Mouse (Mus musculus) heart, embryonic 12.5 days (tissue): Measurements from ENCODE around the gene Gm3854. TPM values are rescaled to one million over a fixed set of nuclear protein-coding genes. Genes with fewer than 3 reads are reported as not detected.
"Not testable (repeated sequence)": the region's sequence is repeated elsewhere in the genome, so short reads cannot be mapped to it uniquely, and the experiment has no call there.

Experiments used
- ATAC-seq: fragments of 200-750 bp; cut with Nextera tagmentation; 2 replicates; pipeline ENCODE4 v1.8.0; 2017; ENCODE audit warnings: moderate TSS enrichment, moderate library complexity; ENCODE audit not compliant: insufficient number of reproducible peaks, low FRiP score
- H3K27ac ChIP-seq: fragments of 300-500 bp; sonication (generic); 2 replicates; pipeline ENCODE4 v1.5.1; 2016; ENCODE audit warnings: mild to moderate bottlenecking, moderate library complexity; ENCODE audit not compliant: poor library complexity, severe bottlenecking
- H3K27me3 ChIP-seq: fragments of 300-500 bp; sonication (generic); replicated peaks from 2 replicates; pipeline ENCODE4 v1.6.1; 2016; ENCODE audit warnings: mild to moderate bottlenecking, moderate library complexity
- H3K36me3 ChIP-seq: fragments of 300-500 bp; sonication (generic); 2 replicates; pipeline ENCODE4 v1.6.1; 2016; ENCODE audit warnings: mild to moderate bottlenecking, moderate library complexity
- H3K4me1 ChIP-seq: fragments of 300-500 bp; sonication (generic); replicated peaks from 2 replicates; pipeline ENCODE4 v1.6.1; 2016; ENCODE audit warnings: mild to moderate bottlenecking
- H3K4me2 ChIP-seq: fragments of 300-500 bp; sonication (generic); 2 replicates; pipeline ENCODE4 v1.6.1; 2016; ENCODE audit warnings: mild to moderate bottlenecking, moderate library complexity
- H3K4me3 ChIP-seq: fragments of 300-500 bp; sonication (generic); 2 replicates; pipeline ENCODE4 v1.5.1; 2016; ENCODE audit warnings: mild to moderate bottlenecking
- H3K9ac ChIP-seq: fragments of 300-500 bp; sonication (generic); 2 replicates; pipeline ENCODE4 v1.6.1; 2016; ENCODE audit warnings: mild to moderate bottlenecking, moderate library complexity
- H3K9me3 ChIP-seq: fragments of 300-500 bp; sonication (generic); replicated peaks from 2 replicates; pipeline ENCODE4 v1.6.1; 2016; ENCODE audit warnings: mild to moderate bottlenecking, moderate library complexity
- whole genome bisulfite sequencing: fragments of 180-500 bp; shearing (Covaris S2); methylation state at CpG from one replicate; pipeline ENCODE4 v1.1.7; 2016; 5-methylcytosine and 5-hydroxymethylcytosine counted together
- polyA plus RNA-seq: library from polyadenylated mRNA; unstranded; fragments of >200 nt; fragmentation: Nextera tagmentation; extraction: Ambion mirVana; gene quantifications from 2 replicates; pipeline ENCODE4 v1.2.1, GENCODE M21; 2016

The Gm3854 gene
- polyA plus RNA-seq, 1 experiment from 2014 or later, result 1.6 TPM

- peak overlapping the region; percentile 31 for H3K9ac ChIP-seq
- peak overlapping the region; percentile 68 for H3K4me3 ChIP-seq
- H3K4me2 ChIP-seq, result peak overlapping the region; percentile 83
- ATAC-seq, result peak; percentile 95
- no peaks in the 10 kb centered on the region for H3K27me3 ChIP-seq
- WGBS, result under 1% methylated on average over 38 of the region's 38 CpGs
- H3K4me1 ChIP-seq, result peaks cover 8% of the 10 kb centered on the region; the same call in 1 of the 2 replicates
- no peaks in the 10 kb centered on the region for H3K9me3 ChIP-seq
- H3K27ac ChIP-seq, result peak overlapping the region; percentile 84
- no peaks in the 10 kb centered on the region for H3K36me3 ChIP-seq
Observed at GRCm38 (mm10) chr7:6362268-6363046, 18.9 kb downstream of the Gm3854 start.

- Histone ChIP-seq H3K4me3 (peak within 1 kb of the TSS; percentile 68), H3K36me3 (no peaks in the 10 kb centered on the region), H3K9me3 (no peaks in the 10 kb centered on the region), H3K27me3 (no peaks in the 10 kb centered on the region), H3K9ac (peak within 1 kb of the TSS; percentile 78), H3K4me1 (peaks cover 8% of the 10 kb centered on the region; the same call in 1 of the 2 replicates), H3K27ac (peak within 1 kb of the TSS; percentile 84), H3K4me2 (peak within 1 kb of the TSS; percentile 83)
- peak; percentile 84 for ATAC-seq
- under 1% methylated on average over 23 of the region's 23 CpGs for WGBS
Observed at GRCm38 (mm10) chr7:6363047-6363488, 19.5 kb downstream of the Gm3854 start, which contains the start of gene Zfp78. Gene Zfp78 (plus strand): TSS chr7:6363280.

- no peaks in the 10 kb centered on the region for H3K36me3 ChIP-seq
- WGBS, result 59% methylated on average over 1 of the region's 1 CpGs
- no peak overlapping the region for H3K4me2 ChIP-seq
Observed at GRCm38 (mm10) chr7:6364761-6365160, 21.2 kb downstream of the Gm3854 start.

GRCm38 (mm10) chr7:6367185-6367584 is 23.6 kb downstream of the Gm3854 start:
- H3K9ac ChIP-seq, result no peak overlapping the region
- H3K36me3 ChIP-seq, result peaks cover 1% of the 10 kb centered on the region; the same call in 1 of the 2 replicates
- no peak overlapping the region for H3K27ac ChIP-seq
- H3K4me2 ChIP-seq, result no peak overlapping the region
- H3K4me1 ChIP-seq, result peaks cover 6% of the 10 kb centered on the region; the same call in 1 of the 2 replicates
- no peaks in the 10 kb centered on the region for H3K9me3 ChIP-seq
- H3K4me3 ChIP-seq, result no peak overlapping the region
- H3K27me3 ChIP-seq, result no peaks in the 10 kb centered on the region
- ATAC-seq, result no peak
- WGBS, result 84% methylated on average over 5 of the region's 5 CpGs

More at GRCm38 (mm10) chr7:6364761-6365160, 21.2 kb downstream of the Gm3854 start:
- Histone ChIP-seq H3K4me3 (no peak overlapping the region), H3K4me1 (peaks cover 8% of the 10 kb centered on the region; the same call in 1 of the 2 replicates), H3K9me3 (no peaks in the 10 kb centered on the region), H3K27me3 (no peaks in the 10 kb centered on the region), H3K9ac (no peak overlapping the region), H3K27ac (no peak overlapping the region)
- no peak for ATAC-seq

GRCm38 (mm10) chr7:6368146-6368545 is 24.6 kb downstream of the Gm3854 start:
- not testable (repeated sequence) for H3K27me3 ChIP-seq, ATAC-seq, H3K27ac ChIP-seq, H3K4me1 ChIP-seq, H3K9ac ChIP-seq, H3K4me3 ChIP-seq, H3K9me3 ChIP-seq, H3K4me2 ChIP-seq, H3K36me3 ChIP-seq
- WGBS, result 81% methylated on average over 5 of the region's 5 CpGs

GRCm38 (mm10) chr7:6369460-6369859 is 25.9 kb downstream of the Gm3854 start:
- Histone ChIP-seq H3K9me3 (no peaks in the 10 kb centered on the region), H3K4me1 (no peaks in the 10 kb centered on the region), H3K4me3 (no peak overlapping the region), H3K9ac (no peak overlapping the region), H3K27ac (no peak overlapping the region), H3K4me2 (no peak overlapping the region), H3K36me3 (peaks cover 4% of the 10 kb centered on the region; the same call in 1 of the 2 replicates), H3K27me3 (no peaks in the 10 kb centered on the region)
- ATAC-seq, result no peak
- 76% methylated on average over 3 of the region's 3 CpGs for WGBS

- no peak overlapping the region for H3K27ac ChIP-seq
- H3K4me3 ChIP-seq, result no peak overlapping the region
- no peaks in the 10 kb centered on the region for H3K9me3 ChIP-seq
- no peak overlapping the region for H3K9ac ChIP-seq
- no peaks in the 10 kb centered on the region for H3K4me1 ChIP-seq
- H3K36me3 ChIP-seq, result peaks cover 4% of the 10 kb centered on the region; the same call in 1 of the 2 replicates
- H3K4me2 ChIP-seq, result no peak overlapping the region
- WGBS, result 85% methylated on average over 3 of the region's 3 CpGs
- no peak for ATAC-seq
- H3K27me3 ChIP-seq, result no peaks in the 10 kb centered on the region
Observed at GRCm38 (mm10) chr7:6372993-6373392, 29.4 kb downstream of the Gm3854 start.

- H3K27ac ChIP-seq, result no peak overlapping the region
- H3K27me3 ChIP-seq, result no peaks in the 10 kb centered on the region
- H3K4me3 ChIP-seq, result no peak overlapping the region
- no peaks in the 10 kb centered on the region for H3K9me3 ChIP-seq
- 86% methylated on average over 8 of the region's 8 CpGs for WGBS
- no peaks in the 10 kb centered on the region for H3K36me3 ChIP-seq
- no peak for ATAC-seq
- peaks cover 2% of the 10 kb centered on the region; the same call in 1 of the 2 replicates for H3K4me1 ChIP-seq
- H3K9ac ChIP-seq, result no peak overlapping the region
- H3K4me2 ChIP-seq, result no peak overlapping the region
Observed at GRCm38 (mm10) chr7:6378441-6378840, 34.9 kb downstream of the Gm3854 start.

GRCm38 (mm10) chr7:6381431-6381830 is 37.9 kb downstream of the Gm3854 start:
- Histone ChIP-seq H3K27me3 (no peaks in the 10 kb centered on the region), H3K4me1 (peaks cover 11% of the 10 kb centered on the region), H3K27ac (no peak overlapping the region), H3K9ac (no peak overlapping the region), H3K36me3 (no peaks in the 10 kb centered on the region), H3K9me3 (no peaks in the 10 kb centered on the region), H3K4me2 (no peak overlapping the region), H3K4me3 (no peak overlapping the region)
- WGBS, result 80% methylated on average over 2 of the region's 2 CpGs
- ATAC-seq, result no peak

GRCm38 (mm10) chr7:6383044-6383455 is 39.5 kb downstream of the Gm3854 start, which contains the start of gene Zfp28:
Gene Zfp28 (plus strand): TSS chr7:6383295.
- 0 out of 2 replicates have a peak within 1 kb of the TSS, but pooled peaks have one; percentile 24 for H3K27ac ChIP-seq
- ATAC-seq, result peak; percentile 97
- WGBS, result under 1% methylated on average over 28 of the region's 28 CpGs

GRCm38 (mm10) chr7:6384011-6384410 is 40.5 kb downstream of the Gm3854 start:
- Histone ChIP-seq H3K36me3 (peaks cover 11% of the 10 kb centered on the region; the same call in 1 of the 2 replicates), H3K9me3 (no peaks in the 10 kb centered on the region), H3K27ac (no peak overlapping the region), H3K4me1 (peaks cover 11% of the 10 kb centered on the region), H3K9ac (no peak overlapping the region; the same call in 1 of the 2 replicates), H3K27me3 (no peaks in the 10 kb centered on the region), H3K4me3 (peak overlapping the region; percentile 83), H3K4me2 (peak overlapping the region; percentile 79)
- 52% methylated on average over 8 of the region's 8 CpGs for WGBS
- ATAC-seq, result no peak

More at GRCm38 (mm10) chr7:6383044-6383455, 39.5 kb downstream of the Gm3854 start, which contains the start of gene Zfp28:
- H3K27me3 ChIP-seq, result no peaks in the 10 kb centered on the region
- peak within 1 kb of the TSS; percentile 79 for H3K4me2 ChIP-seq
- H3K9ac ChIP-seq, result peak within 1 kb of the TSS; percentile 77
- no peaks in the 10 kb centered on the region for H3K9me3 ChIP-seq
- H3K36me3 ChIP-seq, result peaks cover 9% of the 10 kb centered on the region; the same call in 1 of the 2 replicates
- H3K4me3 ChIP-seq, result peak within 1 kb of the TSS; percentile 83
- peaks cover 11% of the 10 kb centered on the region for H3K4me1 ChIP-seq
